22 mouse cellular contexts compared by ENCODE assay signal in genomic region chr5:139964391-139964790, GRCm38 (mm10). TPM values are rescaled to one million over a fixed set of nuclear protein-coding genes. Genes with fewer than 3 reads are reported as not detected.
DNase-seq lines count a peak whose midpoint lies in the region; ATAC-seq and TF ChIP-seq lines count a peak whose summit lies in the region.
"Had no signal": no experiment of that assay in that cellular context is flagged by ENCODE, and none has a peak within 500 bp of the region (broad histone marks: within the 10 kb centered on the region; RNA-seq: fewer than 3 reads in every experiment).

No protein-coding gene starts in this region.

- no peak overlapping the region for H3K27ac ChIP-seq in heart, embryonic 11.5 days (ENCODE audit: low read depth, low read length)
- H3K27ac ChIP-seq in limb, embryonic 14.5 days (replicated peaks; ENCODE audit: low read depth, low read length), result no peak overlapping the region
- H3K27ac ChIP-seq in limb, embryonic 10.5 days, result no peak overlapping the region
- H3K27ac ChIP-seq: embryonic facial prominence, embryonic 15.5 days; kidney, postnatal 0 days; left cerebral cortex, adult 2 months; limb, embryonic 13.5 days; liver, embryonic 15.5 days had no signal

- TF ChIP-seq POLR2A in limb, embryonic 14.5 days (IDR thresholded peaks at IDR 0.05; ENCODE audit: borderline replicate concordance, extremely low read depth, insufficient read depth, insufficient read length), result no peak

- no peak overlapping the region for H3K9ac ChIP-seq in heart, embryonic 11.5 days (ENCODE audit: low read depth, low read length)
- no peak overlapping the region for H3K9ac ChIP-seq in limb, embryonic 14.5 days (ENCODE audit: low read depth, low read length, severe bottlenecking)
- H3K9ac ChIP-seq: embryonic facial prominence, embryonic 15.5 days; limb, embryonic 13.5 days; liver, embryonic 15.5 days had no signal

- no peaks in the 10 kb centered on the region for H3K36me3 ChIP-seq in heart, embryonic 11.5 days (ENCODE audit: control insufficient read depth, insufficient read depth, low read length)
- no peaks in the 10 kb centered on the region for H3K36me3 ChIP-seq in limb, embryonic 14.5 days (ENCODE audit: control insufficient read depth, insufficient read depth, low read length)
- no peaks in the 10 kb centered on the region for H3K36me3 ChIP-seq in limb, embryonic 10.5 days
- H3K36me3 ChIP-seq: embryonic facial prominence, embryonic 15.5 days; limb, embryonic 13.5 days; liver, embryonic 15.5 days had no signal

- peak; percentile 97 for DNase-seq in heart, adult 11 months
- peak; percentile 27 for DNase-seq in limb, embryonic 14.5 days (ENCODE audit: low spot score)
- DNase-seq in limb, embryonic 10.5 days (ENCODE audit: low spot score), result no peak
- DNase-seq in NIH3T3 (ENCODE audit: low read depth), result peak; percentile 75
- DNase-seq in heart, postnatal 25 days (ENCODE audit: low spot score), result peak; percentile 49
- no peak for DNase-seq in layer of hippocampus, postnatal 14 days (ENCODE audit: low spot score in 2 of 2)
- DNase-seq: cerebellum, adult 8-10 months; gastrocnemius, postnatal 25 days; lung, postnatal 10 days had no signal

- H3K4me2 ChIP-seq in heart, embryonic 11.5 days, result no peak overlapping the region
- no peak overlapping the region for H3K4me2 ChIP-seq in limb, embryonic 14.5 days (replicated peaks; ENCODE audit: low read depth, low read length, severe bottlenecking)
- H3K4me2 ChIP-seq: embryonic facial prominence, embryonic 15.5 days; limb, embryonic 13.5 days; liver, embryonic 15.5 days had no signal

- intact Hi-C loops in heart, postnatal 25 days (cut with DNase I), result no loop called here

- ATAC-seq in heart, embryonic 11.5 days (replicated peaks; ENCODE audit: insufficient number of reproducible peaks, low FRiP score, low TSS enrichment), result no peak
- ATAC-seq in limb, embryonic 14.5 days (ENCODE audit: low FRiP score, low read depth), result no peak
- no peak for ATAC-seq in frontal cortex, adult (ENCODE audit: low TSS enrichment)
- ATAC-seq: activated CD4-positive, CD25-positive, alpha-beta regulatory T cell, adult 4 months; Patski had no signal

- H3K4me3 ChIP-seq in heart, embryonic 11.5 days (ENCODE audit: low read depth, low read length), result no peak overlapping the region
- H3K4me3 ChIP-seq in limb, embryonic 14.5 days (replicated peaks; ENCODE audit: low read length), result no peak overlapping the region
- H3K4me3 ChIP-seq in limb, embryonic 10.5 days, result no peak overlapping the region
- H3K4me3 ChIP-seq: embryonic facial prominence, embryonic 15.5 days; left cerebral cortex, adult 2 months; limb, embryonic 13.5 days; liver, embryonic 15.5 days; megakaryocyte, embryonic 14.5 days had no signal

- peaks cover 5% of the 10 kb centered on the region; the same call in 1 of the 2 replicates for H3K27me3 ChIP-seq in heart, embryonic 11.5 days (ENCODE audit: control insufficient read depth, insufficient read depth, low read length)
- no peaks in the 10 kb centered on the region for H3K27me3 ChIP-seq in limb, embryonic 14.5 days (ENCODE audit: control insufficient read depth, insufficient read depth, low read length)
- H3K27me3 ChIP-seq in limb, embryonic 10.5 days (ENCODE audit: low read depth, poor library complexity, severe bottlenecking), result no peaks in the 10 kb centered on the region
- H3K27me3 ChIP-seq: embryonic facial prominence, embryonic 15.5 days; liver, embryonic 15.5 days; Patski had no signal

- H3K9me3 ChIP-seq in heart, embryonic 11.5 days (replicated peaks; ENCODE audit: control insufficient read depth, low read length), result no peaks in the 10 kb centered on the region
- H3K9me3 ChIP-seq in limb, embryonic 14.5 days (ENCODE audit: control insufficient read depth, low read length), result no peaks in the 10 kb centered on the region
- no peaks in the 10 kb centered on the region for H3K9me3 ChIP-seq in limb, embryonic 10.5 days (replicated peaks)
- H3K9me3 ChIP-seq: embryonic facial prominence, embryonic 15.5 days; limb, embryonic 13.5 days; liver, embryonic 15.5 days; megakaryocyte, embryonic 14.5 days had no signal

- H3K4me1 ChIP-seq in heart, embryonic 11.5 days (ENCODE audit: control insufficient read depth, insufficient read depth, low read length), result no peaks in the 10 kb centered on the region
- H3K4me1 ChIP-seq in limb, embryonic 14.5 days (ENCODE audit: control insufficient read depth, insufficient read depth, low read length), result 0 out of 2 replicates have a peak, but pooled peaks cover 6% of the 10 kb centered on the region
- H3K4me1 ChIP-seq in limb, embryonic 10.5 days, result peaks cover 19% of the 10 kb centered on the region
- H3K4me1 ChIP-seq: liver, embryonic 15.5 days had no signal

- 61% methylated on average over 5 of the region's 5 CpGs for WGBS in heart, embryonic 11.5 days (ENCODE audit: insufficient replicate concordance)
- WGBS in limb, embryonic 14.5 days, result 32% methylated on average over 5 of the region's 5 CpGs
- 53% methylated on average over 5 of the region's 5 CpGs for WGBS in limb, embryonic 10.5 days

RNA-seq across cellular contexts. Expression of gene Elfn1, which starts 56.6 kb away (rescaled TPM):
- 0.13 TPM in 1 of 2 replicates, not detected in the other for polyA plus RNA-seq in heart, embryonic 11.5 days (2014; fragmentation: Nextera tagmentation; extraction: Ambion mirVana)
- 3.7 and 4.6 TPM in 2 replicates for polyA plus RNA-seq in limb, embryonic 14.5 days (2012; rRNA removed)
- 0.92 and 1.4 TPM in 2 replicates for polyA plus RNA-seq in limb, embryonic 14.5 days (2014; fragmentation: Nextera tagmentation; extraction: Ambion mirVana)
- 0.10 and 0.18 TPM in 2 replicates for polyA plus RNA-seq in limb, embryonic 10.5 days (2016; fragmentation: Nextera tagmentation; extraction: Ambion mirVana)
- under 1 TPM; 0.13 to 0.14 TPM for total RNA-seq in heart, postnatal 25 days (2021)
- total RNA-seq in layer of hippocampus, postnatal 14 days (2021), result 10 to 100 TPM; 29.9 to 33.8 TPM
- total RNA-seq: gastrocnemius, postnatal 25 days; hematopoietic stem cell, adult 5-6 weeks; monocyte, adult 5-6 weeks; neutrophil, adult 5-6 weeks had no signal
- polyA plus RNA-seq: activated CD4-positive, CD25-positive, alpha-beta regulatory T cell, adult 4 months had no signal

Comparison
In these comparisons a context has a peak if more than half of its experiments do, and no peak if none do; other contexts are left out.
1. DNase-seq: peak in heart, adult 11 months (single experiment), limb, embryonic 14.5 days (single experiment), NIH3T3 (single experiment) and heart, postnatal 25 days (single experiment); none in limb, embryonic 10.5 days (single experiment) and layer of hippocampus, postnatal 14 days (0 of 2).